Mouse (Mus musculus): ENCODE measurements around the gene Polr3c. TPM values are rescaled to one million over a fixed set of nuclear protein-coding genes. Genes with fewer than 3 reads are reported as not detected.
A peak's percentile ranks its signal among the peaks of the same experiment; 100 is the strongest.
"Not testable (repeated sequence)": the region's sequence is repeated elsewhere in the genome, so short reads cannot be mapped to it uniquely, and the experiment has no call there.

The Polr3c gene
- total RNA-seq, 2 experiments from 2014 or later, result 23.2 to 24.3 TPM

DNA sequence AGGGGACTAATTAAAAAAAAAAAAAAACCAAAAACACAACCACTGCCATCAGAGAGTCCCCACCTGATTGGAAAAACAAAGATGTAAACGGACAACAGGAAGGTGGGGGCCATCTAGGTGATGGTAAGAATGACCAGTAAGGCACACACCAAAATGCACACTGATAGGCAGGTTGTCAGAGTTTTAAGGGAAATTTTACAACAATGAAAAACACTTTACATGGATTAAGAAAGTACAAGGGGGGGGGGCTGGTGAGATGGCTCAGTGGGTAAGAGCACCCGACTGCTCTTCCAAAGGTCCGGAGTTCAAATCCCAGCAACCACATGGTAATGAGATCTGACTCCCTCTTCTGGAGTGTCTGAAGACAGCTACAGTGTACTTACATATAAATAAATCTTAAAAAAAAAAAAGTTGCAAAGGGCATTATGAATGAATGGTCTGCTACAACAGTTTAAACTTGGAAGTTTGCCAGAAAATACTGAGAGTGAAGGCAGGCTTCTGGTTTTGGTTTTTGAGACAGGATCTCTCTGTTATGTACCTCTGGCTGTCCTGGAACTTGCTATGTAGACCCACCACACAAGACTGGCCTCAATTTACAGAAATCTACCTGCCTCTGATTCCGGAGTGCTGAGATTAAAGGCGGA, 58.9 kb downstream of the Polr3c start:
- H3K4me3 ChIP-seq, result no peak overlapping the region
- DNase-seq, result no peak
- H3K27ac ChIP-seq, result no peak overlapping the region
- TF ChIP-seq CTCF (IDR thresholded peaks at IDR 0.05), result no peak
- intact Hi-C loops (cut with DNase I), result loop anchor here (5.0 kb wide), 1 partner anchor 39 kb away; the partner anchor contains the start of gene Nudt17

DNA sequence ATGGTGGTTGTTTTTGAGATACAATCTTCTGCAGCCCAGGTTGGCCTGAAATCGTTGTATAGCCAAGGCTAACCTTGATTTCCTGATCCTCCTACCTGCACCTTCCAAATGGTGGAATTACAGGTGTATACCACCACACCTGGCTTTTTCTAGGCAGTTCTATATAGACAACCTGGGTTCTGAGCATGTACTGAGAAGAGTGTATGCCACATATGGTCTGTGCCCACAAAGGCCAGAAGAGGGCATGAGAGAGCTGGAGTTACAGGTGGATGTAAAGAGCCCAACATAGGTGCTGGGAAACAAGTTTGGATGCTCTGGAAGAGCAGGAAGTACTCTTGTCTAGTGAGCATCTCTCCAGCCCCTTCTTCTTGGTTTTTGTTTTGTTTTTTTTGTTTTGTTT, 60.1 kb downstream of the Polr3c start:
- TF ChIP-seq CTCF (IDR thresholded peaks at IDR 0.05), result peak; percentile 53
- Histone ChIP-seq H3K27ac (no peak overlapping the region), H3K4me3 (no peak overlapping the region)
- intact Hi-C loops (cut with DNase I), result loop anchor here (5.0 kb wide), 1 partner anchor 40 kb away; the partner anchor contains the start of gene Nudt17
- no peak for DNase-seq

DNA sequence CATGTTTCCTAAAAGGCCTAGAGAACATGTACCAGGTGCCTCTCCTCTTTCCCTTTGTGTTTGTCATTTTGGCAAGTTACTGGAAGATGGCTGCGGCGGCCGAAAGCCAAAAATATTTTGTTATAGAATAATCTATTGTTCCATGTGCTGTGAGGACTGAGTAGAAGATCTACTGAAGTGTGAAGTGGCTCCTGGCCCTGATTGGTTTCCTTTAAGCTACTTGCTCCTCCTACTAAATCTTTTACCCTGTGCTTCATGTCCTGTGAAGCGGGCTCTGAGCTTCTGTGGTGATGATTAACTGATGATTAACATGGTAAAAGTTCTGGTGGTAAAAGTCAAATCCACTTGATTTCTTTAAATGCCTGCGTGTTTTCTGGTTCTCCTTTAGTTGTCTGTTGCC, 60.5 kb downstream of the Polr3c start:
- intact Hi-C loops (cut with DNase I), result loop anchor here (5.0 kb wide), 1 partner anchor 40 kb away; the partner anchor contains the start of gene Nudt17
- H3K4me3 ChIP-seq, result no peak overlapping the region
- H3K27ac ChIP-seq, result no peak overlapping the region
- TF ChIP-seq CTCF (IDR thresholded peaks at IDR 0.05), result no peak
- no peak for DNase-seq

DNA sequence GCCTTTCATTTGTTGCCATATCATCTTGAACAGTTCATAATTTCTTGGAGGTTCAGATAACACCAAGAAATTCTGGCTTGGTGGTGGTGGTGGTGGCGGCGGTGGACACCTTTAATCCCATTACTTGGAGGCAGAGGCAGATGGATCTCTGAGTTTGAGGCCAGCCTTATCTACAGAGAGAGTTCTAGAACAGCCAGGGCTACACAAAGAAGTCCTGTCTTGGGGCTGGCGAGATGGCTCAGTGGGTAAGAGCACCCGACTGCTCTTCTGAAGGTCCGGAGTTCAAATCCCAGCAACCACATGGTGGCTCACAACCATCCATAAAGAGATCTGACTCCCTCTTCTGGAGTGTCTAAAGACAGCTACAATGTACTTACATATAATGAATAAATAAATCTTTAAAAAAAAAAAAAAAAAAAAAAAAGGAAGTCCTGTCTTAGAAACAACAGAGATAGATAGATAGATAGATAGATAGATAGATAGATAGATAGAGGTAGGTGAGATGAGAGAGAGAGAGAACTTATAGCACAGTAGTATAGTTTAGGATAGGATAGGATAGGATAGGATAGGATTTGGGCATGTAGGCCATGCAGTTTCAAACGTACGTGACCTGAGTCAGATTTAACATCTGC, 61.6 kb downstream of the Polr3c start:
- DNase-seq, H3K4me3 ChIP-seq, H3K27ac ChIP-seq: not testable (repeated sequence)
- intact Hi-C loops (cut with DNase I), result loop anchor here (5.0 kb wide), 1 partner anchor 41 kb away; the partner anchor contains the start of gene Nudt17

DNA sequence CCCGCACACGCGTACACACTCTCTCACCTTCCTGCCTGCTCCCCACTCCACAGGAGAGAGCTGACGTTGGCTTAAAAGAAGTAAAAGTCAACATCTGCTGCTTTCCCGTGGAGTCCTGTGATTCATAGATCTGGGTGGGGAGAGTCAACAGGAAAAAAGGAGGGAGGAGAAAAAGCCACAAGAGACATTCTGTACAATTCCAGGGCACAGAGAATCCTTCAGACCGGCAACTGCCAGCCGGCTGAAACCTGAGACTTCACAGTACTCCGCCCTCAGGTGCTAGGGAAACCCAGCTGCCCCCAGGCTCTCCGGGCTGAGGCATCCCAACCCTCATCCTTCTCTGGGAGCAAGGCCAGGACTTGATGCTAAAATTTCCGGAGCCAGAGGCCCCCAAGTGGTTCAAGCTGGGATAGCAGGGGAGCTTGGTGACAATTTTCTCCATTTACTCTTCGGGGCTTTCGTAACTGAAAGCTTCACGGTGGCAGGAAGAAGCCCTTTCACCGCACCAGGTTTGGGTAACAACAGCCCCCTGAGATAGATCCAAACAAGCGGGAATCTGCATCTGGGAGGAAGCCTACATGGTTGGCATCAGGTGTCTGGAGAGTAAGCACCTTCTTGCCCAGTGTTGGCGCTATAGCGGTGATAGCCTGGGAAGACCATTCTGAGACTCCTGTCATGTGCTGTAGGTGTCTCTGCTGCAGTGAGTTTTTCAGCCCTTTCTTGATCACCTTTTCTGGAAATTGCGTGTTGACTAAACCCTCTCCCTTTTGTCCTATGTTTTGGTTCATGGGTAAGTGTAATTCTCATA, 63.8 kb downstream of the Polr3c start:
- H3K27ac ChIP-seq, result peak overlapping the region; percentile 67
- TF ChIP-seq CTCF (IDR thresholded peaks at IDR 0.05), result peak; percentile 86
- DNase-seq, result peak; percentile 85
- intact Hi-C loops (cut with DNase I), result no loop called here
- H3K4me3 ChIP-seq, result peak overlapping the region; percentile 62

DNA sequence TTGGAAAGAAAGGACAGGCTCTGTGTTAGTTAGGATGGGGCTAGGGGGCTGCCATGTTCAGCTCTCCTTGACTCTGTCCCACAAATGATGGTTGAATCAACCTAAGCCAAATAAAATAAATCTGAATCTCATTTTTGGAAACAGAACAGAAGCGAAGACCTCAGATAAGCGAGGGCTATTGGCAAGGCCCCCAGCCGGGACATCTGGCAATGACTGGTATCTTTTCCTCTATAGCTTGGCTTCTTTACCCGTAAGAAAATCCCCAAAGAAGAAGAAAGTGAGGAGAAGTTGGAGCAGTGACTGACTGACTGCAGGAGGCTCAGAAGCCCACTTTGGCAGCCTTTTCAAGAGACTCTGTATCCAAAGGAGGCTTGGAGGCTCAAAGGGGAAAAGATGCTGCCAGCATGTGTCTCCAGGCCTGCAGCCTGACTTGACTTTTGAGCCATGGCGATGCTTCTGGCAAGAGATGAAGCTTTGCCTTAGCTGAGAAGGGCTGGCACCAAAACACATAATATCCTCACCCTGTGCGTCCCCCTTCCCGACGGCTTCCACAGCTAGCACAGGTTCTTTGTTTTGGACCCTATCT, 64.6 kb downstream of the Polr3c start:
- H3K4me3 ChIP-seq, result peak overlapping the region; percentile 62; the same call in 1 of the 2 replicates
- no peak for TF ChIP-seq CTCF (IDR thresholded peaks at IDR 0.05)
- DNase-seq, result no peak
- H3K27ac ChIP-seq, result peak overlapping the region; percentile 67
- intact Hi-C loops (cut with DNase I), result no loop called here

Other genes with a start within 250 kb of the Polr3c start
- 100 to 1,000 TPM; 590 to 675 TPM for gene Hfe2, start 202.5 kb downstream of the Polr3c start, total RNA-seq (2021)
- 100 to 1,000 TPM; 541 to 557 TPM for gene Txnip, start 169.7 kb downstream of the Polr3c start, total RNA-seq (2021)
- 1 to 10 TPM in 1 of 2 experiments, not detected in 1; 1.1 TPM for gene Gm16253, start 150.6 kb downstream of the Polr3c start, total RNA-seq (2021)
- gene Polr3gl, start 133.4 kb downstream of the Polr3c start, total RNA-seq (2021), result 10 to 100 TPM; 44.5 to 48.3 TPM
- under 1 TPM; 0.41 to 0.92 TPM for gene Ankrd34a, start 131.0 kb downstream of the Polr3c start, total RNA-seq (2021)
- gene Lix1l, start 126.5 kb downstream of the Polr3c start, total RNA-seq (2021), result 1 to 10 TPM; 4.9 to 8.4 TPM
- 10 to 100 TPM; 23.3 to 29.2 TPM for gene Rbm8a, start 97.7 kb downstream of the Polr3c start, total RNA-seq (2021)
- 10 to 100 TPM; 22.6 to 24.2 TPM for gene Pex11b, start 92.3 kb downstream of the Polr3c start, total RNA-seq (2021)
- under 1 TPM; 0.14 to 0.15 TPM for gene Gm42957, start 92.2 kb downstream of the Polr3c start, total RNA-seq (2021)
- 1 to 10 TPM in 1 of 2 experiments, under 1 TPM in 1; 0.74 to 1.4 TPM for gene Itga10, start 82.0 kb downstream of the Polr3c start, total RNA-seq (2021)
- under 1 TPM; 0.22 to 0.26 TPM for gene Ankrd35, start 57.5 kb downstream of the Polr3c start, total RNA-seq (2021)
- 1 to 10 TPM; 5.5 to 5.6 TPM for gene Pias3, start 31.2 kb downstream of the Polr3c start, total RNA-seq (2021)
- gene Nudt17, start 19.1 kb downstream of the Polr3c start, total RNA-seq (2021), result under 1 TPM; 0.31 to 0.73 TPM
- gene Rnf115, start within 50 bp of the Polr3c start, total RNA-seq (2021), result 10 to 100 TPM; 60.7 to 69.3 TPM
- gene Pdzk1, start 101.7 kb upstream of the Polr3c start, total RNA-seq (2021), result not detected
- not detected for gene Cd160, start 101.7 kb upstream of the Polr3c start, total RNA-seq (2021)
- gene Gja5, start 177.1 kb upstream of the Polr3c start, total RNA-seq (2021), result 1 to 10 TPM; 1.9 to 2.7 TPM
- 10 to 100 TPM; 17.3 to 17.8 TPM for gene Gpr89, start 177.7 kb upstream of the Polr3c start, total RNA-seq (2021)
- not detected for gene Gja8, start 198.4 kb upstream of the Polr3c start, total RNA-seq (2021)